Mouse (Mus musculus) myocyte (in vitro differentiated cells): Measurements from ENCODE around the gene Atp6v1fnb.

ENCODE experiments used
- CEBPB ChIP-seq: IDR thresholded peaks from 2 replicates; pipeline ENCODE4 v1.6.1; 2011; ENCODE audit warnings: mild to moderate bottlenecking, moderate library complexity; ENCODE audit not compliant: poor library complexity, insufficient read depth, severe bottlenecking
- E2F4 ChIP-seq: IDR thresholded peaks from one replicate; pipeline ENCODE4 v1.6.1; 2011; ENCODE audit warnings: mild to moderate bottlenecking, control low read depth, moderate library complexity; ENCODE audit not compliant: insufficient read depth
- MAX ChIP-seq: IDR thresholded peaks from one replicate; pipeline ENCODE4 v1.6.1; 2011; ENCODE audit warnings: low read depth, mild to moderate bottlenecking, control low read depth
- MYOD1 ChIP-seq, 3 experiments: IDR thresholded peaks; one replicate each; pipeline ENCODE4 v1.6.1; 2011; ENCODE audit warnings: control low read depth in 2 of 3, low read depth in 2 of 3, mild to moderate bottlenecking in 2 of 3, moderate library complexity in 1 of 3; ENCODE audit not compliant: insufficient read length in 2 of 3, control insufficient read depth in 1 of 3
- MYOG ChIP-seq, 3 experiments: IDR thresholded peaks; one replicate each; pipeline ENCODE4 v1.6.1; 2011; ENCODE audit warnings: control low read depth in 2 of 3, low read depth in 2 of 3, mild to moderate bottlenecking in 2 of 3; ENCODE audit not compliant: insufficient read length in 2 of 3, control insufficient read depth in 1 of 3, insufficient read depth in 1 of 3
- POLR2A ChIP-seq: IDR thresholded peaks from one replicate; pipeline ENCODE4 v1.6.1; 2011; ENCODE audit warnings: low read depth, mild to moderate bottlenecking, control low read depth, moderate library complexity; ENCODE audit not compliant: insufficient read length
- POLR2AphosphoS2 ChIP-seq: IDR thresholded peaks from one replicate; pipeline ENCODE4 v1.6.1; 2011; ENCODE audit warnings: low read depth, control low read depth; ENCODE audit not compliant: insufficient read length
- REST ChIP-seq: IDR thresholded peaks from one replicate; pipeline ENCODE4 v1.6.1; 2011; ENCODE audit warnings: mild to moderate bottlenecking, control low read depth, moderate library complexity; ENCODE audit not compliant: insufficient read depth, insufficient read length
- SRF ChIP-seq: IDR thresholded peaks from one replicate; pipeline ENCODE4 v1.6.1; 2011; ENCODE audit warnings: low read depth; ENCODE audit not compliant: control insufficient read depth, insufficient read length
- TCF12 ChIP-seq: IDR thresholded peaks from one replicate; pipeline ENCODE4 v1.6.1; 2011; ENCODE audit warnings: mild to moderate bottlenecking, control low read depth; ENCODE audit not compliant: poor library complexity, insufficient read depth, severe bottlenecking
- TCF3 ChIP-seq: IDR thresholded peaks from one replicate; pipeline ENCODE4 v1.6.1; 2011; ENCODE audit warnings: low read depth, control low read depth; ENCODE audit not compliant: insufficient read length
- USF1 ChIP-seq: IDR thresholded peaks from one replicate; pipeline ENCODE4 v1.6.1; 2011; ENCODE audit warnings: low read depth, mild to moderate bottlenecking, control low read depth, moderate library complexity

- TF ChIP-seq MYOD1 (IDR thresholded peaks at IDR 0.05; ENCODE audit: control insufficient read depth in 1 of 3, insufficient read length in 2 of 3, low read depth in 2 of 3) (no peak), POLR2AphosphoS2 (no peak), MAX (no peak), CEBPB (no peak), USF1 (no peak), POLR2A (no peak), REST (no peak), E2F4 (no peak), MYOG (IDR thresholded peaks at IDR 0.05; ENCODE audit: control insufficient read depth in 1 of 3, insufficient read depth in 1 of 3, insufficient read length in 2 of 3, low read depth in 2 of 3) (no peak), TCF12 (no peak), TCF3 (no peak), SRF (no peak)
These were observed 30.4 kb downstream of the Atp6v1fnb start for GRCm38 (mm10) chr6:29501599-29501998.
